Mouse (Mus musculus) lung, embryonic 16.5 days (tissue): ENCODE data around the gene Gtf2ird2. TPM values are rescaled to one million over a fixed set of nuclear protein-coding genes. Genes with fewer than 3 reads are reported as not detected.

Experiments used
- ATAC-seq: fragments of 200-750 bp; cut with Nextera tagmentation; 2 replicates; pipeline ENCODE4 v1.8.0; 2017; ENCODE audit warnings: low read depth, mild to moderate bottlenecking, moderate library complexity
- H3K27ac ChIP-seq: fragments of 300-500 bp; sonication (generic); 2 replicates; pipeline ENCODE4 v1.5.1; 2014; ENCODE audit warnings: mild to moderate bottlenecking, control low read depth, low read length
- H3K27me3 ChIP-seq: fragments of 300-500 bp; sonication (generic); 2 replicates; pipeline ENCODE4 v1.6.1; 2014; ENCODE audit warnings: low read depth, low read length, mixed read lengths; ENCODE audit not compliant: control insufficient read depth, insufficient read depth
- H3K36me3 ChIP-seq: fragments of 300-500 bp; sonication (generic); 2 replicates; pipeline ENCODE4 v1.6.1; 2014; ENCODE audit warnings: low read length; ENCODE audit not compliant: control insufficient read depth, insufficient read depth
- H3K4me1 ChIP-seq: fragments of 300-500 bp; sonication (generic); replicated peaks from 2 replicates; pipeline ENCODE4 v1.6.1; 2014; ENCODE audit warnings: low read length, mixed read lengths; ENCODE audit not compliant: control insufficient read depth, insufficient read depth
- H3K4me2 ChIP-seq: fragments of 300-500 bp; sonication (generic); 2 replicates; pipeline ENCODE4 v1.6.1; 2014; ENCODE audit warnings: low read depth, low read length, control low read depth
- H3K4me3 ChIP-seq: fragments of 300-500 bp; sonication (generic); 2 replicates; pipeline ENCODE4 v1.5.1; 2014; ENCODE audit warnings: mild to moderate bottlenecking, low read length, control low read depth
- H3K9ac ChIP-seq: fragments of 300-500 bp; sonication (generic); 2 replicates; pipeline ENCODE4 v1.6.1; 2014; ENCODE audit warnings: low read length, control low read depth
- H3K9me3 ChIP-seq: fragments of 300-500 bp; sonication (generic); 2 replicates; pipeline ENCODE4 v1.6.1; 2016; ENCODE audit warnings: low read length; ENCODE audit not compliant: control insufficient read depth
- WGBS: fragments of 180-500 bp; shearing (Covaris S2); extraction: QIAGEN DNeasy Blood & Tissue Kit; methylation state at CpG from one replicate; pipeline ENCODE4 v1.1.7; 2014; 5-methylcytosine and 5-hydroxymethylcytosine counted together
- polyA plus RNA-seq: library from polyadenylated mRNA; unstranded; fragments of >200 nt; fragmentation: Nextera tagmentation; extraction: Ambion mirVana; gene quantifications from 2 replicates; pipeline ENCODE4 v1.2.1, GENCODE M21; 2015

Gene Gtf2ird2
- polyA plus RNA-seq, 1 experiment from 2014 or later, result 8.6 TPM

DNA sequence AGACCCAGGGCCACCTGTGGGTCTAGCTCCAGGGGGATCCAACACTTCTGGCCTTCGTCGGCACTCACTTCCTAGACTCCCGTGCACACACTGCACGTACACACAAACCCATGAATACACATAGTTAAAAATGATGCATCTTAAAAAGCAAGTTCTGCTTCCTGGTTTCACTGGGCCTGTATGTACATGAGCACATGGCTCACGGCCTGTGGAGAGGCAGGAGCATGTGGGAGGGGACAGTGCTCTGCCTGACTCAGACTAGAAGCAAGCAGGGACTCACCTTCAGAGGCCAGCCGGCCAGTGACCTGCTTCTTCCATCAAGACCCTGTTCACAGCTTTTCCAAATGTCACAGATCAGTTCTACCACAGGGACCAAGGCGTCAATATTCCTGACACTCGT is 9.8 kb downstream of the Gtf2ird2 start:
- WGBS, result 85% methylated on average over 8 of the region's 8 CpGs
- Histone ChIP-seq H3K9ac (no peak overlapping the region), H3K4me1 (no peaks in the 10 kb centered on the region), H3K36me3 (peaks cover 4% of the 10 kb centered on the region), H3K27ac (no peak overlapping the region), H3K4me3 (no peak overlapping the region), H3K4me2 (no peak overlapping the region), H3K27me3 (no peaks in the 10 kb centered on the region), H3K9me3 (no peaks in the 10 kb centered on the region)
- no peak for ATAC-seq

DNA sequence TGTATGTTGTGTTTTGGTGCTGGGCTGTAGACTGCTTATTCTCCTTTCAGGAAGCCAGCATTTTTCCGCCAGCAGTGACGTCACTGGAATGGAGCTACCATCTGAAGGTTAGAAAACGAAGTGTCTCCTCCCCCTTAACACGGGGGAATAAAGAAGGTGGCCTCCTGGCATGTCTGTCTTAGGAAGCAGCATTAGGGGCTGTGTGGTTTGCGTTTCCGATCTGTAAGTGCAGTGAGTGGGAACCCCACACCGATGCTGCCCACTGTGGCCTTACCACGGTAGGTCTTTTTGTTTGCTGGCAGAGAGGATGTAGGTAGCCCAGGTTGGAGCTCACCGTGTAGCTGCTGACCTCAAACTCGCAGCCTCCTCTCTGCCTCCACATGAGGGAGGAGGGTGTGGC is 22.9 kb downstream of the Gtf2ird2 start:
- no peak for ATAC-seq
- H3K9me3 ChIP-seq, result no peaks in the 10 kb centered on the region

DNA sequence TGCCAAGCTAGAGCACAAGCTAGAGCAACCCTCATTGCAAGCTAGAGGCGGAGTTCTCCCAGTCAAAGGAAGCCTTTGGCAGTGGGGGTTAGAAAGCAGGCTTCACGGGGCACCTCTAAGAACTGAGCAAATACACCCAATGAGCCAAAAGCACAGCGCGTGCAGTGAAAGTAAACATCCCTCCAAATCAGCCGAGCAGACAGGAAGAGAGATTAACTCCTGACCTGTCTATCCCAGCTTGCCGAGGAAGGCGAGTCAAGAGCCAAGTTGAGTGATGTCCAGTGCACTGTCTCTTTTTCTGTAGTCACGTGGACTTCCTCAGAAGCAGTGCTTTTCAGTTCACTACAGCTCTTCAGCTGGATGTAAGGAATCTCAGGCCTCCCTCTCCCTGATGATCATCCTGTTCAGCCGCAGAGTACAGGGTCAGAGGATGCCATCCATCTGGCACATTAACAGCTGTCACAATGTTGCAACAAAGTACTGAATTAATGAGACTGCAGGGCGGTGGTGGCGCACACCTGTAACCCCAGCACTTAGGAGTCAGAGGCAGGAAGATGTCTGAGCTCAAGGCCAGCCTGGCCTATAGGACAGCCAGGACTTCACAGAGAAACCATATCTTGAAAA is 26.2 kb downstream of the Gtf2ird2 start:
- peak; percentile 86 for ATAC-seq
- H3K4me3 ChIP-seq, result no peak overlapping the region
- 9% methylated on average over 11 of the region's 11 CpGs for WGBS
- H3K27me3 ChIP-seq, result no peaks in the 10 kb centered on the region
- H3K36me3 ChIP-seq, result 0 out of 2 replicates have a peak, but pooled peaks cover 3% of the 10 kb centered on the region
- peaks cover 17% of the 10 kb centered on the region for H3K4me1 ChIP-seq
- H3K9me3 ChIP-seq, result no peaks in the 10 kb centered on the region
- H3K27ac ChIP-seq, result peak overlapping the region; percentile 44
- H3K9ac ChIP-seq, result no peak overlapping the region
- no peak overlapping the region for H3K4me2 ChIP-seq

More for the DNA sequence above, 22.9 kb downstream of the Gtf2ird2 start:
- no peak overlapping the region for H3K9ac ChIP-seq
- H3K27me3 ChIP-seq, result no peaks in the 10 kb centered on the region
- H3K27ac ChIP-seq, result no peak overlapping the region
- no peak overlapping the region for H3K4me2 ChIP-seq
- H3K4me1 ChIP-seq, result peaks cover 13% of the 10 kb centered on the region
- 81% methylated on average over 10 of the region's 10 CpGs for WGBS
- H3K4me3 ChIP-seq, result no peak overlapping the region
- H3K36me3 ChIP-seq, result 0 out of 2 replicates have a peak, but pooled peaks cover 5% of the 10 kb centered on the region

DNA sequence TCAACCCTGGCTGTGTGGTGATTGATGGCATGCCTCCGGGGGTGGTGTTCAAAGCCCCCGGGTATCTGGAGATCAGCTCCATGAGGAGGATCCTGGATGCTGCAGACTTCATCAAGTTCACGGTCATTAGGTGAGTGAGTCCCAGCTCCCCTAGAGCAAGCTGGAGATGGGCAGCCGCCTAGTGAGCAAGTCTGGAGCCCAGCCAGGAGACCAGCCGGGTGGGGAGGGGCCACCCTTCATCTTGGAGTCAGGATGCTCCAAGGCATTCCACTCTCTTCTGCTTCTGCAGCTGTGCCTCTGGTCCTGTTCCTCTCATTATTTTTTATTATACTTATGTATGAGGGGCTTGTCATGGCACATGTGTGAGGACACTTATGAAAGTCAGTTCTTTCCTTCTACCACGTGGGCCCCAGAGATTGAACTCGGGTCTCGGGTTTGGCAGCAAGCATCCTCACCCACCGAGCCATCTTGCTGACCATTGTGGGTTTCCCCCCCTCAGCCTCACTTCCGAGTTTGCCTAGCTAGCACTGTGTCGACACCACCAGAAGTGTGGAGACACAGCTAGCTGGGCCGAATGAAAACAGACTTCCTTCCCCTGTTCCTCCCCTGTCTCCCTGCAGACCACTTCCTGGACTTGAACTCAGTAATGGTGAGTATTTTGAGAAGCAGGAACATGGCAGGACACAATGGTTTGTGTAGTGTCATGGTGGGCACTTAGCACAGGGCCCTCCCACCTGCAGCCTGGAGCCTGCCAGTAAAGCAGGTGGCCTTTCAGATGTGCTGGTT is 30.4 kb downstream of the Gtf2ird2 start:
- Histone ChIP-seq H3K27me3 (no peaks in the 10 kb centered on the region), H3K4me1 (peaks cover 17% of the 10 kb centered on the region), H3K4me2 (no peak overlapping the region), H3K36me3 (peaks cover 4% of the 10 kb centered on the region; the same call in 1 of the 2 replicates), H3K9ac (no peak overlapping the region), H3K9me3 (no peaks in the 10 kb centered on the region), H3K4me3 (no peak overlapping the region), H3K27ac (no peak overlapping the region)
- WGBS, result 47% methylated on average over 12 of the region's 12 CpGs
- ATAC-seq, result no peak

DNA sequence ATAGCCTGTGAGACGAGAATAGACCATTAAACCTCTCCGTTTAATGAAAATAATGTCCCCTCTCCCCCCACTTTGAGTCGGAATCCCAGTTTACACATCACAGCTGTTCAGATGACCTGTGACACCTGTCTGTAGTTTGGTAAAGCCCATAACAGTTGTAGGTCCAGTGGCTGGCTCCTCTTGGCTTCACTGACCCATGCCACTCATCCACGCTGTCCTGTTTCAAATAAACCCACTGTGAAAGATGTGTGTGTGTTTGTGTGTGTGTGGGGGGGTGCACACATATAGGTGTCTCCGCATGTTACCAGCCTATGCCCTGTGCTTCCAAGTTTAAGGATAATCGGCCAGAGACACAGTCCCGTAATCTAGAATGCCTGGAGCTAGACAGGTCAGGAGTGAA is 34.1 kb downstream of the Gtf2ird2 start:
- no peak overlapping the region for H3K4me3 ChIP-seq
- peaks cover 13% of the 10 kb centered on the region for H3K4me1 ChIP-seq
- H3K27ac ChIP-seq, result no peak overlapping the region
- peaks cover 4% of the 10 kb centered on the region; the same call in 1 of the 2 replicates for H3K36me3 ChIP-seq
- WGBS, result 86% methylated on average over 7 of the region's 7 CpGs
- peaks cover 5% of the 10 kb centered on the region; the same call in 1 of the 2 replicates for H3K27me3 ChIP-seq
- no peak overlapping the region for H3K9ac ChIP-seq
- no peaks in the 10 kb centered on the region for H3K9me3 ChIP-seq
- ATAC-seq, result no peak
- H3K4me2 ChIP-seq, result no peak overlapping the region

DNA sequence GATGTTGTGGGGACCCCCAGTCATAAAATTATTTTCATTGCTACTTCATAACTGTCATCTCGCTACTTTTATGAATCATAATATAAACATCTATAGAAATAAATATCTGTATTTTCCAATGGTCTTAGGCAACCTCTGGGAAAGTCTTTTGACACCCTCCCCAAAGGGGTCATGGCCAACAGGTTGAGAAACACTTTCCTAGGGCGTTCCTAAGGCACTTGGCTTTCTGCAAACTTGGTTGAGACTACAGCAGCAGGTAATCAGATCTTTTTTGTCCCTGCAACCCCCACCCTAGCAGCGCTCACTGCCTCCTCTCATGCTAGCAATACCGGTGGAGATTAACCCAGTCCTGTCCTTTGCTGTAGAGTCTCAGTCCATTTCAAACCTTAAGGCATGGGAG is 37.5 kb downstream of the Gtf2ird2 start:
- Histone ChIP-seq H3K4me1 (peaks cover 16% of the 10 kb centered on the region), H3K36me3 (peaks cover 4% of the 10 kb centered on the region; the same call in 1 of the 2 replicates), H3K4me3 (peak overlapping the region; percentile 40; the same call in 1 of the 2 replicates), H3K4me2 (peak overlapping the region; percentile 66), H3K9ac (peak overlapping the region; percentile 62), H3K9me3 (no peaks in the 10 kb centered on the region), H3K27ac (no peak overlapping the region), H3K27me3 (peaks cover 5% of the 10 kb centered on the region; the same call in 1 of the 2 replicates)
- no peak for ATAC-seq
- WGBS, result 30% methylated on average over 4 of the region's 4 CpGs

DNA sequence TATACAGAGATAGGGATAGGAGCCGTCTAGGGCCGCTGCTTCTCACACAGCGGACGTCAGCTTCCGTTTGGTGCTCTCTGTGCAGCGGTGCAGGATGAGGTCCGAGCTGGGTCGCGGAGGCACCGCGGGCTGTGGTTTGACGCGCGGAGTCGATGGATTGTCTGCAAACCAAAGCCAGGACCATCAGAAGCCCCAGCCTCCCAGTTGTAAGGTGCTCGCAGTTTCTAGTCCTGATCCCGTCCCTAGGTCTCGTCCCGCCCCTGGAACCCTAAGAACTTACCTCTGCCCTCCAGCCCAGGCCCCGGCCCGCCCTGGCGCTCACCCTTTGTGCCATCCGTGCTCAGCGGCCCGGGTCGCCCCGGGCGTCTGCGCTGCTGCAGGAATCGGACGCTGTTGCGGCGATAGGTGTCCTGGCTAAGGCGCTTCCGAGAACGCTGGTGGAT is 37.9 kb downstream of the Gtf2ird2 start:
- 3% methylated on average over 35 of the region's 36 CpGs for WGBS
- H3K9ac ChIP-seq, result peak overlapping the region; percentile 62
- H3K4me2 ChIP-seq, result peak overlapping the region; percentile 66
- peaks cover 21% of the 10 kb centered on the region for H3K4me1 ChIP-seq
- no peak overlapping the region for H3K27ac ChIP-seq
- H3K4me3 ChIP-seq, result peak overlapping the region; percentile 40
- peaks cover 5% of the 10 kb centered on the region; the same call in 1 of the 2 replicates for H3K27me3 ChIP-seq
- no peaks in the 10 kb centered on the region for H3K9me3 ChIP-seq
- H3K36me3 ChIP-seq, result peaks cover 1% of the 10 kb centered on the region; the same call in 1 of the 2 replicates
- 0 out of 2 replicates have a peak, but pooled peaks have one; percentile 21 for ATAC-seq

DNA sequence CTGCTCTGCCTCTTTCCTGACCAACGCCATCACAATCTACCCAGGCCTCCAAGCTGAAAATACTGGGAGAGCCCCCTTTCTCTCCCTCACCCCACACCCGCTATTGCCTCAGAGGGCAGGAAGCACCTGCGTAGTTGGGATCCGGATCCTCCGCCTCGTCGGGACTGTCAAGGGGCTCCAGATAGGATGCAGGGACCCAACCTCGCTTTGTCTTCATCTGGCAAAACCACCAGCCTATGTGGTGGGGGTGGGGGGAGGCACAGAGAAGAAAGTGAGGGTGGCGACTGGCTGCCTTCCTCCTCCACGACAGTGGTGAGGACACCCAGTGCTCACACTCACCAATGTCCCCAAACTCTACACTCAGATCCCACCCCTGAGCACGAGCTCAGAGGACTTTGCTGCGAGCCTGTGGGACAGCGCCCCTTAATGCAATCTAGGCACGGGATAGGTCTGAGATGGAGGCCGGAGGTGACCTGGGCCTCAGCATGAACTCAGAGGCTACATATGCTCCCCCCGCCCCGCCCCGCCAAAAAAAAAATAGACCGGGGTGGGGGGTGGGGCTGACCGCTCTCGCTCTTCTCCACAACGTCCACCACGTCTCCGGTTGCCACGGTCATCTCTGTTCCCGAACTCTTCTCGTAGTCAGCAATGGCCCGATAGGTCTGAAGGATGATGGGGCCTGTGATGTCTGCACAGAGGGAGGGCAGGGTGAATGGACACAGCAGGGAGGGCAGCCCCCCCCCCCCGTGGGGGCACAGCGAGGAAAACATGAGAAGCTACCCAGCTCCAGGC is 41.5 kb downstream of the Gtf2ird2 start:
- H3K27ac ChIP-seq, result no peak overlapping the region
- H3K4me2 ChIP-seq, result peak overlapping the region; percentile 6; the same call in 1 of the 2 replicates
- H3K4me1 ChIP-seq, result peaks cover 39% of the 10 kb centered on the region
- peaks cover 5% of the 10 kb centered on the region; the same call in 1 of the 2 replicates for H3K27me3 ChIP-seq
- WGBS, result 69% methylated on average over 30 of the region's 30 CpGs
- H3K9ac ChIP-seq, result no peak overlapping the region
- H3K4me3 ChIP-seq, result no peak overlapping the region
- H3K36me3 ChIP-seq, result no peaks in the 10 kb centered on the region
- no peak for ATAC-seq
- no peaks in the 10 kb centered on the region for H3K9me3 ChIP-seq
